Mouse (Mus musculus) gastrocnemius, postnatal 25 days (tissue): Measurements from ENCODE around the gene Ambra1. TPM values are rescaled to one million over a fixed set of nuclear protein-coding genes. Genes with fewer than 3 reads are reported as not detected.

Experiments used
- DNase-seq: peaks from one replicate; pipeline ENCODE4 v3.0.0; 2022
- microRNA-seq, 2 experiments: library from miRNA; unstranded; fragments of <30 nt; microRNA quantifications; one replicate each; pipeline ENCODE4 v1.2.0; 2021; ENCODE audit warnings: borderline replicate concordance in 2 of 2
- total RNA-seq, 2 experiments: library from RNA; stranded (reverse); gene quantifications; 1 replicate in 1 of 2; 2 replicates in 1 of 2; pipeline ENCODE4 v1.2.3; 2021

Gene Ambra1
- total RNA-seq, 2 experiments from 2014 or later = 12.6 to 13.0 TPM

DNA sequence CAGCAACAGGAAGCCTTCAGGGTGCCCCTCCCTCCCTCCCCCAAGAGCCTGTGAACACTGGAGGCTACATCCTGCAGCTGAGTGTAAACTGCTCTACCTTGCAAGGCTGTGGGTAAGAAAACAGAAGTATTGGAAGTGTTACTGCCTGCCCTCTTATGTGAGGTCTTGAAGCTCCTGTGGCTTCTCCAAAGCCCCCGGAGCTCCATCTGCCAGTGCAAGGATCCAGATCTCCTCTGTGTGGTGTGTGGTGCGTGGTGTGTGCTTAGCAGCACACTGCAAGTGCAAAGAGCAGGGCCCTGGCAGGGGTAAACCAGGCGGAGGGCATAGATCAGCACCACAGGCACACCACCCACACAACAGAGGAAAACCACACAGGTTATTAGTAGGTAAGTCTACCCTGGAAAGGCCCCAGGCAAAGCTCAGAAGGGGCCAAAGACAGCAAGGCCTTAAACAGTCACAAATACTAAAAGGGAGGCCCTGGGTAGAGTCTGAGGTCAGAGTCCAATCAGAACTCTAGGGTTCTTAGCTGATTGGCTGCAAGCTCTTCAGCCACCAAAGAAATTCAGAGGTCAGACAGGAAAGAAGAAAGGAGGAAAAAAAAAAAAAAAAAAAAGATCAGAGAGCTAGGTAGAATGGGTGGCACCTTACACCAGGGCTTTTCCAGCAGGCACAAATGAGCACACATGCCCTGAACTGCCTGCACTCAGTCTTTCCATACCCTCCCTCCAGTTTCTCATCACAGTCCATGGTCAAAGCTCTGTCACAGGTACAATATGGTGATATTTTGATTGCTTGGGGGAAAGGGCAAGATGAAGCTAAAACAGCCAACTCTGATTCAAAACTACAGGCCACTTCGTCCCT lies 232.2 kb downstream of the Ambra1 start:
- DNase-seq = no peak

DNA sequence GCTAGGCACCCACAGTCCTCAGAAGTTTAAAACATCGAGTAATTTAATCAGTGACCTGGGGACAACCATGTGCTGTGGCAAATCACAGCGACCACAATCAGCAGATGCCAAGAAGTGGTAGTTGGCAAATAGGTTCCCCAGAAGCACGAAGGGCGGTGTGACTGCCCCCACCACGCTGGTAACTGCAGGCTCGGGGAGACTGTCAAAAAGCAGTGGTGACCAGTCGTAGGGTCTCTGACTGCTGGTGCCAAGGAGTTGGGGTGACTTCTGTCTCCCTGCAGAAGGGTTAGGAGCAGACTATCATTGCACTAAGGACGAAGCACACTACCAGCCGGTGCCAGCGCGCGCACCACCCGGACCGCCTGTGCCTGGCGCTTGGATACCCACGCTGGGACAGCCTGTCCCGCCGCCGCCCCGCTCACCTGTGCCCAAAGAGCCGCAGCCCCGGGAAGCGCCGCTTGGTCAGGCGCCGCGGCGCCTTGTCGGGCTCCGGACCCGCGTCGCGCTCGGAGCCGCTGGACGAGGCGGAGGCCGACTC lies 233.0 kb downstream of the Ambra1 start:
- peak; percentile 56 for DNase-seq

DNA sequence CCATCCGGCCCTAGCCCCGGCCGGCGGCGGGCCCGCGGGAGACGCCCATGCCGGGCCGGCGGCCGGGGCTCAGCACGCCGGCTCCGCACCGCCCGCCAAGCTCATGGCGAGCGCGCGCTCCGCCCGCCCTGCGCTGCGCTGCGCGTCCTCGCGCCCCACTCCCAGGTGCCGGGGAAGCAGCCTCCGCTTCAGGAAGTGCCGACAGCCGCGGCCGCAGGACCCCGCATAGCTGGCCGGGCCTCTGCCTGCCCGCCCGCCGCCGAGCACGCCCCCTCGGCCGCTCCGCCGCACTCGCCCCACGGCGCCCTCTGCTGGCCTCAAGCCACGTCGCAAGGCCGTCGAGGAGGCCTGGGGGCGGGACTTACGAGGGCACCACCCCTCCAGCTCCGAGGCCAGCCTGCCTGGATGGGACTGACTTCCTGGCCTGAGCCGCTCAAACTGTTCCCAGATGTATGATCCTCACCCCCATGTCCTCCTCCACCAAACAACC lies 233.6 kb downstream of the Ambra1 start:
- peak; percentile 95 for DNase-seq

DNA sequence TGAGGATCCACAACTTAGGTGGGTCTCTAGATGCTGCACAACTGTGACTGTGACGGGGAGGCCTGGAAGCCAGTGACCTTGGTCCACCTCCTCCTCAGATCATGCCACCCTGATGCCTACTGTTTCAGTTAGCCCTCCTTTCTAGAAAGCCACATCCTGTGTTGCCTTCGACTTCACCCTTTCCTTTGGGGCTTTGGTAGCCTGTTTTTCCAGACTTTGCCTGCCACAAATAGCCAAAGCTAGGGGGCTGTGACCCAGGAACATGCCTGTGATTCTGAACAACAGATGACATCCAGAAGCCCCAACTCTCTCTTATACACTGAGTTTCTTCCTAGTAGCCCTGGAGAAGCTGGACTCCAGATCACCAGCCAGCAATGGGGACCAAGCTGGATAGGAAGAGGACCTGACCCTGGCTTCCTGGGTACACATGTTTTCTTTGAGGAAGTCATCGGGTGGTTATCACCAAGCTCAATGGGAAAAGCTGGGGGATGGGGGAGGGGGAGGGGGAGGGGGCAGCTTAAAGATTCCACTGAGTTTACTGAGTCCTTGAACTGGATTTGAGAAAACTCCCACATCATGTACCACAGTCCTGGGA lies 234.8 kb downstream of the Ambra1 start:
- no peak for DNase-seq

DNA sequence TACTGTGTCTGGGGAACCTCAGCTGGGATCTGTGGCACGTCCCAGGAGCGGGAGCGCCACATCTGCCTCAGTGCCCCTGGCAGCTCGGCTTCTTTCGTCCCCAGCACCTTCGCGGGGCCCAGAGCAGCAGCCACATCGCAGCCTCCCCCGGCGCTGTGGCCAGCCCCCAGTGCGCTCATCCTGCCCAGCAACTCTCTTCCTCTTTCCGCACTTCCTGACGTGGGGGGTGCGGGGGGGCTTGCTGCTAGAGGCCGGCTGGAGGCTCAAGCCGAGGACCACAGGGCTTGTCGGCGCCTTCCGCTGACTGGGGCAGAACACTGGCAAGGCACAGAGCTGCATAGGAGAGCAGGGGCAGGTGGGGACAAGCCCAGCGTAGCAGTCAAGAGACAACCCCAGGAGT lies 235.5 kb downstream of the Ambra1 start:
- DNase-seq = peak; percentile 70

DNA sequence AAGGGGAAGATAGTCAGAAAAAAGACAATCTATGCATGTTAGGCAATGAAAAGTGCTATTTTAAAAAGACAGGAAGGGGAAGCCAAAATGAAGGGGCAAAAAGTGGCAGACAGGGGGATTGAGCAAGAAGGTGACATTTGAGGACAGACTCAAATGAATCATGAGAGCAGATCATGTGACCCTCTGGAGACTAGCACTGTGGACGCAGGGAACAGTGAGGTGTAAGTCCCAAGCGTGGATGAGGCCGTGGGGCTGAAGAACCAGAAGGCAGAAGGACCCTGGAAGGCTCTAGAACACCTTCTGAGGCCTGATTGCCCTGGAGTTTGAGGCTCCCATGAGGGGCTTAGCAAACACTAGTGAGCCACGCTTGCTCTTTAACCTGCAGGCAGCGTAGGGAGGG lies 236.4 kb downstream of the Ambra1 start:
- no peak for DNase-seq

DNA sequence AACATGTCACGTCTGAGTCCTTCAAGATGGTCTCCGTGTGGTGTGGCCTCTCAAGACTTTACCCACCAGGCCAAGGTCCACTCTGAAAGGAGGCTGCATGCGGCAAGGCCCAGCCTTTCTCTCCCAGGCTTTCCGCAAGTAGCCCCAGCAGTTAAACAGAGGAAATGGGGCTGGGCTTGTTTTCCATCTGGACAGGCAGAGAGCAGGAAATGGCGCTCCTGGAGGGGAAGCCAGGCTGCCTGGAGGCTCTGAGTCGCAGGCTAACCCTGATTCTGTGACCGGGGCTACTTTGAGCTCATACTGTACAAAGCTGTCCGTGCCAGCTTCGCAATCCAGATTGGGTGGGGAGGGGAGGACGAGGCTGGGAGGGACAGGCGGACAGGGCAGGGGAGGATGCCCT lies 238.0 kb downstream of the Ambra1 start:
- peak; percentile 47 for DNase-seq

Small RNA genes lying within 50 kb of the gene (microRNA-seq; reads per million reads assigned to microRNA genes)
- 0 to 0.74 reads per million in 2 experiments for gene Mir6999

Other genes with a start within 250 kb of the Ambra1 start
- 10 to 100 TPM; 27.0 TPM for gene Ckap5, start 203.4 kb upstream of the Ambra1 start, total RNA-seq
- gene F2, start 93.7 kb upstream of the Ambra1 start, total RNA-seq = under 1 TPM in 1 of 2 experiments, not detected in 1; 0.26 TPM
- gene Zfp408, start 80.3 kb upstream of the Ambra1 start, total RNA-seq = 1 to 10 TPM; 2.2 to 3.7 TPM
- 1 to 10 TPM; 7.6 to 9.7 TPM for gene Arhgap1, start 80.3 kb upstream of the Ambra1 start, total RNA-seq
- 10 to 100 TPM; 23.4 to 24.4 TPM for gene Atg13, start 19.6 kb upstream of the Ambra1 start, total RNA-seq
- gene Harbi1, start 19.3 kb upstream of the Ambra1 start, total RNA-seq = 1 to 10 TPM; 3.4 TPM
- gene Chrm4, start 197.1 kb downstream of the Ambra1 start, total RNA-seq = not detected
- 1 to 10 TPM; 3.3 to 3.4 TPM for gene Mdk, start 202.2 kb downstream of the Ambra1 start, total RNA-seq
- gene Gm9821, start 215.6 kb downstream of the Ambra1 start, total RNA-seq = not detected
- gene Dgkz, start 245.7 kb downstream of the Ambra1 start, total RNA-seq = 10 to 100 TPM; 32.3 to 34.8 TPM